Mouse (Mus musculus): ENCODE data around the gene Psmb10. TPM values are rescaled to one million over a fixed set of nuclear protein-coding genes. Genes with fewer than 3 reads are reported as not detected.
"Not testable (repeated sequence)": the region's sequence is repeated elsewhere in the genome, so short reads cannot be mapped to it uniquely, and the experiment has no call there.

The Psmb10 gene
- 88.5 and 149 TPM in 2 replicates for polyA plus RNA-seq (2011; ENCODE audit: insufficient read depth, insufficient read length, low replicate concordance, missing spikeins)

- TF ChIP-seq POLR2A (IDR thresholded peaks at IDR 0.05; ENCODE audit: borderline replicate concordance, control insufficient read depth, low read depth, low read length) (no peak), CTCF (IDR thresholded peaks at IDR 0.05; ENCODE audit: control insufficient read depth, insufficient read depth, low read length) (no peak)
- H3K4me3 ChIP-seq (replicated peaks; ENCODE audit: control insufficient read depth, low read depth, low read length), result peak within 1 kb of the TSS; percentile 98
- peak within 1 kb of the TSS; percentile 65 for H3K27ac ChIP-seq (ENCODE audit: control insufficient read depth, insufficient read depth, low read depth, low read length, poor library complexity)
- peaks cover 1% of the 10 kb centered on the region; the same call in 1 of the 2 replicates for H3K4me1 ChIP-seq (ENCODE audit: control insufficient read depth, insufficient read depth, low read length)
- 1% methylated on average over 4 of the region's 4 CpGs for WGBS
Observed at GRCm38 (mm10) chr8:105938306-105938669, at the start of gene Psmb10. Gene Psmb10, minus strand, starts transcription at chr8:105938444.

DNA sequence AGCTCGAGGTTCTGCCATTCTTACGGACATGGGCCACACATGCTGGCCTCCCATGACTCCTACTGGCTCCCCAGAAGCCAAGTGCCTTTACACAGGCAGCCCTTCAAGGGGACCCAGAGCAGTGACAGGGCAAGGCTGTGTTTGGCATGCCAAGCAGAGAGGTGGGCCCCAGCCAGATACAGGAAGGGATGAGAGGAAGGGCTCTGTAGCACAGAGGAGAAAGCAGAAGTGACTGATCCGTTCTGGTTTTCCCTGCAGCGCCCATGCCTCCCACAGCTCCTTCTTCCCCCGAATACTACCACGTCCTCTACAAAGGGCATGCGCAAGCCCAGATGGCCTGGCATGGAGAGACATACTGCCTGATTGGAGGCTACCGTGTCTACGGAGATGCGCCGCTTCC lies 45.2 kb upstream of the Psmb10 start:
- not testable (repeated sequence) for H3K4me1 ChIP-seq (ENCODE audit: control insufficient read depth, insufficient read depth, low read length); H3K27ac ChIP-seq (ENCODE audit: control insufficient read depth, insufficient read depth, low read depth, low read length, poor library complexity); H3K4me3 ChIP-seq (replicated peaks; ENCODE audit: control insufficient read depth, low read depth, low read length)
- WGBS, result 25% methylated on average over 11 of the region's 11 CpGs

DNA sequence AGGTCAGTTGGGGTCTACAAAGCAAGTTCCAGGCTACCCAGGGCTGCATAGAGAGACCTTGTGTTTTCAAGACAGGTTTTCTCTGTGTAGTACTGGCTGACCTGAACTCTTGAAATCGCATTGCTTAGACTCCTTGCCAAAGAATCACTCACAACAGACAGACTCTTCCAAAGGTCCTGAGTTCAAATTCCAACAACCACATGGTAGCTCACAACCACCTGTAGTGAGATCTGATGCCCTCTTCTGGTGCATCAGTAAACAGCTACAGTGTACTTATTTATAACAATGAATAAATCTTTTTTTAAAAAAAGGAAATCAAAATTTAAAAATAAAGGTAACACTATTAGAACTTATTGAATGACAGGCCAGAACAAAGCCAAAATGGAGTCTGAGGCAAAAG lies 42.9 kb upstream of the Psmb10 start:
- Histone ChIP-seq H3K4me3 (replicated peaks; ENCODE audit: control insufficient read depth, low read depth, low read length) (no peak overlapping the region), H3K27ac (ENCODE audit: control insufficient read depth, insufficient read depth, low read depth, low read length, poor library complexity) (no peak overlapping the region), H3K4me1 (ENCODE audit: control insufficient read depth, insufficient read depth, low read length) (peaks cover 2% of the 10 kb centered on the region)
- 95% methylated on average over 1 of the region's 1 CpGs for WGBS
- TF ChIP-seq POLR2A (IDR thresholded peaks at IDR 0.05; ENCODE audit: borderline replicate concordance, control insufficient read depth, low read depth, low read length) (no peak), CTCF (IDR thresholded peaks at IDR 0.05; ENCODE audit: control insufficient read depth, insufficient read depth, low read length) (no peak)

DNA sequence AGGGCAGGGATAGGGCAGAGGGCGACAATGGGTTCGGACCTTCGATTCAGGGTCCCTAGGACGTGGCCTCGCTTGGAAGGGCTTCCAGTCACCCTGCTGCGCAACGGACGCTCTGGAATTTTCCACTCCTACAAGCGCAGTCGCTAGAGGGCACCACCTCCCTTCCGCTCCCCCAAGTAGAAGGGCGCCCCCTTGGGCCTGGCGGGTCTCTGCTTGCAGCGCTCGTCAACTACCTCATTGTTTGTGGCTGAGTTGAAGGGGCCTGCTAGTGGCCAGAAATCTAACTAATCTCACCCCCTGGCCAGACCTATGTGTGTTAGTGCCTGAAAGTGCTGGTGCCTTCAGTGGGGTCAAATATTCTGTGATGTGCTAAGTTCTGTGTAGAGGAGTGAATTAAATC lies 41.1 kb upstream of the Psmb10 start, which contains the start of gene Dpep3:
Gene Dpep3 (minus strand): TSS at position 105 of the 400 bp plus-strand sequence.
- H3K27ac ChIP-seq (ENCODE audit: control insufficient read depth, insufficient read depth, low read depth, low read length, poor library complexity), result no peak within 1 kb of the TSS
- no peak for TF ChIP-seq POLR2A (IDR thresholded peaks at IDR 0.05; ENCODE audit: borderline replicate concordance, control insufficient read depth, low read depth, low read length)
- TF ChIP-seq CTCF (IDR thresholded peaks at IDR 0.05; ENCODE audit: control insufficient read depth, insufficient read depth, low read length), result no peak
- WGBS, result 90% methylated on average over 15 of the region's 15 CpGs
- peaks cover 2% of the 10 kb centered on the region for H3K4me1 ChIP-seq (ENCODE audit: control insufficient read depth, insufficient read depth, low read length)
- H3K4me3 ChIP-seq (replicated peaks; ENCODE audit: control insufficient read depth, low read depth, low read length), result no peak within 1 kb of the TSS

- H3K4me1 ChIP-seq (ENCODE audit: control insufficient read depth, insufficient read depth, low read length), result no peaks in the 10 kb centered on the region; the same call in 1 of the 2 replicates
- WGBS, result 74% methylated on average over 7 of the region's 7 CpGs
- H3K27ac ChIP-seq (ENCODE audit: control insufficient read depth, insufficient read depth, low read depth, low read length, poor library complexity), result no peak overlapping the region
- no peak overlapping the region for H3K4me3 ChIP-seq (replicated peaks; ENCODE audit: control insufficient read depth, low read depth, low read length)
- TF ChIP-seq POLR2A (IDR thresholded peaks at IDR 0.05; ENCODE audit: borderline replicate concordance, control insufficient read depth, low read depth, low read length) (no peak), CTCF (IDR thresholded peaks at IDR 0.05; ENCODE audit: control insufficient read depth, insufficient read depth, low read length) (no peak)
Observed at GRCm38 (mm10) chr8:105975363-105975762, 37.1 kb upstream of the Psmb10 start.

DNA sequence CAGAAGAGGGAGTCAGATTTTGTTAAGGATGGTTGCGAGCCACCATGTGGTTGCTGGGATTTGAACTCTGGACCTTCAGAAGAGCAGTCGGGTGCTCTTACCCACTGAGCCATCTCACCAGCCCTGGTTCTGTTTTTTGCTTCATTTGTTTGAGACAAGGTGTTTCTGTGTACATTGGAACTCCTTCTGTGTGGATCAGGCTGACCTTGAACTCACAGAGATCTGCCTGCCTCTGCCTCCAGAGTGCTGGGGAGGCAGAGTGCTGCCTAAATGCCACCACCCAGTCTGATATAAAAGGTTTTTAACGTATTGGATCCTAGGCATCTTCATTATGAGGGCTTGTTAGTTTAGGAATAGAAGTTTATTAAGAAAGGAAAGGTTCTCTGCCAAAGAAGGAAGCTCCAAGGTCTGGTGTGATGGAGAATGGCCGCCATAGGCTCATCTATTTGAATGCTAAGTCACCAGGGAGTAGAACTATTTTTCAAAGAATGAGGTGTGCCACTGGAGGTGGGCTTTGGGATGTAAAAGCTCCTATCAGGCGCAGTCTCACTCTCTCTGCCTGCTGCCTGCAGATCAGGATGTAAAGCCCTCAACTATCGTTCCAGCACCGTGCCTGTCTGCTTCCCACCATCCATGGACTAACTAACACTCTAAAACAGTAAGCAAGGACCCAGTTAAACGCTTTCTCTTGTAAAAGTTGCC lies 32.9 kb upstream of the Psmb10 start:
- Histone ChIP-seq H3K4me1 (ENCODE audit: control insufficient read depth, insufficient read depth, low read length) (no peaks in the 10 kb centered on the region), H3K4me3 (replicated peaks; ENCODE audit: control insufficient read depth, low read depth, low read length) (no peak overlapping the region), H3K27ac (ENCODE audit: control insufficient read depth, insufficient read depth, low read depth, low read length, poor library complexity) (no peak overlapping the region)
- TF ChIP-seq CTCF (IDR thresholded peaks at IDR 0.05; ENCODE audit: control insufficient read depth, insufficient read depth, low read length), result no peak
- no peak for TF ChIP-seq POLR2A (IDR thresholded peaks at IDR 0.05; ENCODE audit: borderline replicate concordance, control insufficient read depth, low read depth, low read length)
- WGBS, result 82% methylated on average over 8 of the region's 8 CpGs

- 70% methylated on average over 1 of the region's 1 CpGs for WGBS
- H3K27ac ChIP-seq (ENCODE audit: control insufficient read depth, insufficient read depth, low read depth, low read length, poor library complexity), result no peak overlapping the region
- H3K4me1 ChIP-seq (ENCODE audit: control insufficient read depth, insufficient read depth, low read length), result peaks cover 2% of the 10 kb centered on the region; the same call in 1 of the 2 replicates
- H3K4me3 ChIP-seq (replicated peaks; ENCODE audit: control insufficient read depth, low read depth, low read length), result no peak overlapping the region
- TF ChIP-seq CTCF (IDR thresholded peaks at IDR 0.05; ENCODE audit: control insufficient read depth, insufficient read depth, low read length) (no peak), POLR2A (IDR thresholded peaks at IDR 0.05; ENCODE audit: borderline replicate concordance, control insufficient read depth, low read depth, low read length) (no peak)
Observed at GRCm38 (mm10) chr8:105969367-105969766, 31.1 kb upstream of the Psmb10 start.

DNA sequence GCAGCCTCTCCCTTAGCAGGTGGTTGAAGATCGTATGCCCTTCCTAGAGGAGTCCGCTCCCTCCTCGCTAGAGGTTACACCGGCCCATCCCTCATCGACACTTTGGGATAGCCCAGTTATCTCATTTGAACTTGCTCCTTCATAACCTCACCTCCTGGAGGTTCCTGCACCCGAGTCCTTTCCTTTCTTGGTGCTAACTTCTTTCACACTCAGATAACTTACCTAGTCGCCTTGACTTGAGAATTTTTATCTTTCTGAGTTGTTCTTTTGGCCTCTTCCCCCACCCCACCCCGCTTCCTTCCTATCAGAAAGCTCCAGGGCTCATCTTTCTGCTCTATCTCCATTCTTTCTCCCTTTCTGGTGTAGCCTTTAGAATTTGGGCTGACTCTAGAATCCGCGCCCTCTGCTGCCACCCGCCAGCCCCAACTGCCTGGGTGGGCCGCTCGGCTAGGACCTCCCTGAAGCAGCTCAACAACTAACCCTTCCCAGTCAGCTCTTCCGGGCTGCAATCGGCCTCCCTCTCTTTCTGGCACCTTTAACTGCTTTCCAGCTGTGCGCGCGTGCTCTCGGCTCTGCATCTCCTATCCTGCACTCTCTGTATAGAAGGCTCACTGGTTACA lies 28.6 kb upstream of the Psmb10 start:
- TF ChIP-seq POLR2A (IDR thresholded peaks at IDR 0.05; ENCODE audit: borderline replicate concordance, control insufficient read depth, low read depth, low read length) (no peak), CTCF (IDR thresholded peaks at IDR 0.05; ENCODE audit: control insufficient read depth, insufficient read depth, low read length) (no peak)
- Histone ChIP-seq H3K4me3 (replicated peaks; ENCODE audit: control insufficient read depth, low read depth, low read length) (peak overlapping the region; percentile 18), H3K27ac (ENCODE audit: control insufficient read depth, insufficient read depth, low read depth, low read length, poor library complexity) (peak overlapping the region; percentile 70), H3K4me1 (ENCODE audit: control insufficient read depth, insufficient read depth, low read length) (peaks cover 2% of the 10 kb centered on the region; the same call in 1 of the 2 replicates)
- WGBS, result 12% methylated on average over 19 of the region's 19 CpGs
